28 mouse cellular contexts compared by ENCODE assay signal in the genomic region with DNA sequence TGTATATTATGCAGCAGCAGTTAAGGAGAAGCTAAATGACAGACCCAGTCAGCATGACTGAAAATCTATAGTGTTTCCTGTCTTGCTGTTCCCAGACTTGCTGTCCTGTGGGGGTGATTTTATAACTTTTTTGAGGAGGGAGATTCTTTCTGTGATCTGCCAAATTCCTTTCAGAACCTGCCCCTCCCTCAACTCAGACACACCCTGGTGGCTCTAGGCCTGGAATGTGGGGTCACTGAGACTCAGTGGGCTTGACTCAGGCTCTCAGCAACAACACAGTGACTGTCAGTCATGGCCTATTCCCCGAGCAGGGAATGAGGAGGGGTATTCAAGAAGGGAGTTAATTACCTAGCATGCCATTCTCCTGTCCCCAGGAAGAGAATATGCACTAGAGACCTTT. TPM values are rescaled to one million over a fixed set of nuclear protein-coding genes. Genes with fewer than 3 reads are reported as not detected.
"Had no signal": no experiment of that assay in that cellular context is flagged by ENCODE, and none has a peak within 500 bp of the region (broad histone marks: within the 10 kb centered on the region; RNA-seq: fewer than 3 reads in every experiment).

No protein-coding gene starts in this region.

- H3K27me3 ChIP-seq: hindbrain, embryonic 15.5 days had no signal

- H3K4me1 ChIP-seq: liver, embryonic 12.5 days had no signal

- H3K9me3 ChIP-seq: heart, embryonic 13.5 days; heart, embryonic 15.5 days; hindbrain, embryonic 15.5 days; limb, embryonic 13.5 days; limb, embryonic 15.5 days; liver, embryonic 12.5 days had no signal

- H3K4me2 ChIP-seq: heart, embryonic 11.5 days; heart, embryonic 13.5 days; heart, embryonic 15.5 days; hindbrain, embryonic 15.5 days; limb, embryonic 13.5 days; limb, embryonic 15.5 days; liver, embryonic 12.5 days had no signal

- ATAC-seq: hindbrain, postnatal 0 days; intestine, embryonic 16.5 days; liver, embryonic 12.5 days had no signal

- H3K4me3 ChIP-seq: heart, adult 2 months; heart, embryonic 13.5 days; heart, embryonic 15.5 days; hindbrain, embryonic 15.5 days; limb, embryonic 13.5 days; limb, embryonic 15.5 days; liver, embryonic 12.5 days had no signal

- H3K36me3 ChIP-seq: heart, embryonic 13.5 days; heart, embryonic 15.5 days; hindbrain, embryonic 15.5 days; limb, embryonic 13.5 days; limb, embryonic 15.5 days; liver, embryonic 12.5 days had no signal

- H3K9ac ChIP-seq: heart, embryonic 13.5 days; heart, embryonic 15.5 days; hindbrain, embryonic 15.5 days; limb, embryonic 13.5 days; limb, embryonic 15.5 days; liver, embryonic 12.5 days; liver, embryonic 14.5 days had no signal

- H3K27ac ChIP-seq: heart, adult 2 months; heart, embryonic 13.5 days; heart, embryonic 15.5 days; hindbrain, embryonic 15.5 days; hindbrain, postnatal 0 days; limb, embryonic 13.5 days; limb, embryonic 15.5 days; liver, embryonic 12.5 days; liver, embryonic 14.5 days had no signal

- DNase-seq: gastrocnemius, postnatal 14 days; gastrocnemius, postnatal 36 days; heart, adult 11 months; heart, adult 2 months; heart, postnatal 14 days; heart, postnatal 36 days; kidney, adult 11 months; kidney, adult 8-10 months; kidney, postnatal 14 days; kidney, postnatal 36 days; layer of hippocampus, adult 9-11 months; layer of hippocampus, postnatal 36 days; left cerebral cortex, postnatal 4 days had no signal

RNA-seq across cellular contexts. Expression of gene Birc7, which starts 21.1 kb away (rescaled TPM):
- polyA plus RNA-seq: heart, adult 2 months; heart, embryonic 15.5 days; kidney, embryonic 14.5 days; kidney, embryonic 16.5 days; large intestine, adult 2 months; limb, embryonic 11.5 days; limb, embryonic 13.5 days; limb, embryonic 15.5 days; liver, adult 2 months; liver, embryonic 12.5 days; liver, embryonic 14.5 days had no signal
